10 mouse cellular contexts compared by ENCODE assay signal in the genomic region with DNA sequence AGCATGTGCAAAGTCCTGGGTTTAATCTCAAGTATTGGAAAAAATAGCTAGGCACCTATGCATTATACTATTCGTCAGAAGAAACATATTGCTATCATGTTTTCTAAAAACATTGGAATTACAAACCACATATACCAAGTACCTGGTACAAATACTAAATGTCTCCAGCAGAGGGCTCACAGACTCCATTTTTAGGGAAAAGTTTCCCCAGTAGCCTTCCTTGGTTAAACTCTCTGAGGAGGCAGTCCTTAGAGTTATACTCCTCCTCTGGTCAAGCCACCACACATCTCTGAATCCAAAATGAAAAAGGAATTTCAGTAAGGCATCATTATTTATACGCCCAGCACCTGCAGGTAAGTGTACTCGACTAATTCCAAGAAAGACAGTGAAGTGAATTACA.
DNase-seq lines count a peak whose midpoint lies in the region; ATAC-seq lines count a peak whose summit lies in the region.
"Had no signal": no experiment of that assay in that cellular context is flagged by ENCODE, and none has a peak within 500 bp of the region (broad histone marks: within the 10 kb centered on the region; RNA-seq: fewer than 3 reads in every experiment).

No protein-coding gene starts in this region.

- H3K9me3 ChIP-seq in kidney, embryonic 16.5 days (ENCODE audit: low read length) = no peaks in the 10 kb centered on the region
- H3K9me3 ChIP-seq in limb, embryonic 13.5 days = no peaks in the 10 kb centered on the region
- H3K9me3 ChIP-seq: embryonic facial prominence, embryonic 13.5 days; megakaryocyte, embryonic 14.5 days had no signal

- ATAC-seq in kidney, embryonic 16.5 days (ENCODE audit: low FRiP score, low TSS enrichment) = peak; percentile 65; the same call in 1 of the 2 replicates
- ATAC-seq in limb, embryonic 13.5 days (ENCODE audit: low FRiP score, low read depth) = peak; percentile 66; the same call in 1 of the 2 replicates

- WGBS in kidney, embryonic 16.5 days = 24% methylated on average over 3 of the region's 3 CpGs
- WGBS in limb, embryonic 13.5 days = 29% methylated on average over 3 of the region's 3 CpGs

- peak; percentile 5 to 6 for DNase-seq in urinary bladder, adult 18-20 months (ENCODE audit: low spot score in 2 of 2)
- no peak for DNase-seq in urinary bladder, adult 2 months (ENCODE audit: low spot score)
- DNase-seq in cerebellum, adult 18-20 months = peak; percentile 68 to 73
- DNase-seq in frontal cortex, adult 2 months (ENCODE audit: extremely low spot score in 1 of 2, low spot score in 1 of 2) = peak; percentile 41 to 92
- peak; percentile 66 for DNase-seq in right cerebral cortex, adult 18-20 months
- no peak for DNase-seq in ovary, postnatal 36 days (ENCODE audit: low spot score)

- no peaks in the 10 kb centered on the region for H3K27me3 ChIP-seq in kidney, embryonic 16.5 days (ENCODE audit: insufficient read depth, low read length)
- H3K27me3 ChIP-seq in limb, embryonic 13.5 days = no peaks in the 10 kb centered on the region
- H3K27me3 ChIP-seq: embryonic facial prominence, embryonic 13.5 days; megakaryocyte, embryonic 14.5 days had no signal

- H3K4me1 ChIP-seq in kidney, embryonic 16.5 days (ENCODE audit: insufficient read depth, low read length) = no peaks in the 10 kb centered on the region
- H3K4me1 ChIP-seq in limb, embryonic 13.5 days = no peaks in the 10 kb centered on the region
- H3K4me1 ChIP-seq: embryonic facial prominence, embryonic 13.5 days; megakaryocyte, embryonic 14.5 days had no signal

- H3K9ac ChIP-seq in kidney, embryonic 16.5 days (replicated peaks; ENCODE audit: low read length) = no peak overlapping the region
- H3K9ac ChIP-seq in limb, embryonic 13.5 days = no peak overlapping the region
- H3K9ac ChIP-seq: embryonic facial prominence, embryonic 13.5 days had no signal

- H3K36me3 ChIP-seq in kidney, embryonic 16.5 days (ENCODE audit: insufficient read depth, low read length) = no peaks in the 10 kb centered on the region
- H3K36me3 ChIP-seq in limb, embryonic 13.5 days = no peaks in the 10 kb centered on the region
- H3K36me3 ChIP-seq: embryonic facial prominence, embryonic 13.5 days had no signal

- no peak overlapping the region for H3K4me3 ChIP-seq in kidney, embryonic 16.5 days (ENCODE audit: low read length)
- no peak overlapping the region for H3K4me3 ChIP-seq in limb, embryonic 13.5 days
- H3K4me3 ChIP-seq: embryonic facial prominence, embryonic 13.5 days; megakaryocyte, embryonic 14.5 days had no signal

- H3K27ac ChIP-seq in kidney, embryonic 16.5 days (ENCODE audit: low read length) = no peak overlapping the region
- H3K27ac ChIP-seq in limb, embryonic 13.5 days = no peak overlapping the region
- H3K27ac ChIP-seq: embryonic facial prominence, embryonic 13.5 days had no signal

- H3K4me2 ChIP-seq in kidney, embryonic 16.5 days (replicated peaks; ENCODE audit: low read depth, low read length) = no peak overlapping the region
- H3K4me2 ChIP-seq in limb, embryonic 13.5 days (replicated peaks) = no peak overlapping the region
- H3K4me2 ChIP-seq: embryonic facial prominence, embryonic 13.5 days had no signal

Comparison
In these comparisons a context has a peak if more than half of its experiments do, and no peak if none do; other contexts are left out.
1. DNase-seq: peak in urinary bladder, adult 18-20 months (2 of 2), cerebellum, adult 18-20 months (2 of 2), frontal cortex, adult 2 months (2 of 2) and right cerebral cortex, adult 18-20 months (single experiment); none in urinary bladder, adult 2 months (single experiment) and ovary, postnatal 36 days (single experiment).